Mouse (Mus musculus): ENCODE results near the gene Ano10.

DNA sequence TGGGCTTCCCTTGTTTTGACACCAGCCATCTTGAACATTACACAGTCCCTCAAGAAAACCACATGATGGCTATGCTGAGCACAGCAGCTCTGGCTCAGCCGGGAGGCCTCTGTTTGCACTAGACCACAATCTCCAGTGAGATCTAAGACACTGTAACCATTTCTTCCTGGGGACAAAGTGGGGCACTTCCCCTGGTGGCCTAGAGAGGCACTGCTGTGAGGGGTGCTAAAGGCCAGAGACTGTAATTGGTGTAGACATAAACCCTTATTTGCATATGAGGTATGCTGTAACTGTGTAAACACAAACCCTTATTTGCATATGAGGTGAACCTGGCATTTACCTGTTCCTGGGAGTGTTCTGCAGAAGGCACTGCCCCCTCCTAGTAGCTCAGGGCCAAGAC, 105.5 kb downstream of the Ano10 start:
- peak; percentile 37; the same call in 1 of the 2 replicates for TF ChIP-seq CTCF (IDR thresholded peaks at IDR 0.05; ENCODE audit: control insufficient read depth, insufficient read depth, low read length)
- no peak for TF ChIP-seq POLR2A (IDR thresholded peaks at IDR 0.05; ENCODE audit: borderline replicate concordance, control insufficient read depth, low read depth, low read length)

All from bone marrow, adult 2 months (tissue).